Mouse (Mus musculus) splenic B cell, adult 2 months (primary cell): ENCODE measurements around the gene Degs1.
A peak's percentile ranks its signal among the peaks of the same experiment; 100 is the strongest.

Experiments
- DNase-seq: peaks from one replicate; pipeline ENCODE4 v3.0.0-alpha.2; 2011; ENCODE audit warnings: low read depth, low spot score
- H3K27me3 ChIP-seq: 2 replicates; pipeline ENCODE4 v1.6.1; 2012; ENCODE audit warnings: mild to moderate bottlenecking, low read length, moderate library complexity, mixed read lengths; ENCODE audit not compliant: control insufficient read depth, poor library complexity, insufficient read depth, severe bottlenecking
- H3K36me3 ChIP-seq: 2 replicates; pipeline ENCODE4 v1.6.1; 2012; ENCODE audit warnings: mild to moderate bottlenecking, low read length, moderate library complexity, mixed read lengths; ENCODE audit not compliant: control insufficient read depth, poor library complexity, insufficient read depth, severe bottlenecking

Degs1 gene

DNA sequence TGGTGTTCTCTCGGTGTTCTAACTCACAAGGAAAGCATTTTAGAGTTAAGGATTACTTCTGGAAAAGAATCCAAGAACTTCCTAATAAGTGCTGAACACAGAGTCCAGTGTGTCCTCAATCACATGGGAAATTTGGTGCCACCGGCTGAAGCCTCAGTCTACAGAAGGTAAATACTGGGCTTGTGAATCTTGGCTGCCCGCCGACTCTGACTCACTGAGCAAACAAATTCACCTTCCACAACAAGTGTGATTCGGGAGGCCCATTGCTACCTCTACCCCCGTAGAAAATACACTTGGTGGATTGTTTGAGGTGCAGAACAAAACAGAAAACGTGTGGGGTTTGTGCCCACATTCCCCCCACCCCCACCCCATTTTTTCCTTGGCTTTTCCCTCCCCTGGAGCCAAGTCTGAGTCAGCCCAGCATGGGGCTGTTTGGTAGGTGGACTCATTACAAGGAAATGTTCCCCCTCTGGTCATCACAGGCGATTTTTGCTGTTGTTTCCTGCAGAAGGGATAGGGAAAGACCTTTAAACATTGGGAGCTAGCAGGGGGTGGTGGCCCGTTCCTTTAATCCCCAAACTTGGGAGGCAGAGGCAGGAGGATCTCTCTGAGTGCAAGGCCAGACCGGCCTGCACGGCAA is 26.4 kb downstream of the Degs1 start:
- Histone ChIP-seq H3K36me3 (no peaks in the 10 kb centered on the region), H3K27me3 (no peaks in the 10 kb centered on the region)
- DNase-seq, result no peak

DNA sequence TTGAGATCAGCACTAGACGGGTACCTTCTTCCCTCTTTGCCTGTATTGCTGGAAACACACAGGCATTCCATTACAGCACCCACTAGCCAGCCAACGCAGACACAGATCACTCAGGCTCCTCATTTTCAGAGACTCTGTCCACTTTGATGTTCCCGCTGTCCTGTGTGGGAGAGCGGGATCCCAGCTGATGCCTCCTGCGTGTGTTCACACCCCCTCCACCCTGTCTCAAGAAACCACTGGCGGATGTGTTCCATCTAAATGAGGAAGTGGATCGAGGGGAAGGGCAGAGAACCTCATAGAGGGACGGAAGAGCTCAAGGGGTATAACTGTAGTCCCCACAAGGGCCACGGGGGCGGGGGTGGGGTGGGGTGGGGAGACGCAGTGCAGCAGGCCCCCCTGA is 27.6 kb downstream of the Degs1 start:
- Histone ChIP-seq H3K27me3 (no peaks in the 10 kb centered on the region), H3K36me3 (no peaks in the 10 kb centered on the region)
- peak; percentile 75 for DNase-seq

DNA sequence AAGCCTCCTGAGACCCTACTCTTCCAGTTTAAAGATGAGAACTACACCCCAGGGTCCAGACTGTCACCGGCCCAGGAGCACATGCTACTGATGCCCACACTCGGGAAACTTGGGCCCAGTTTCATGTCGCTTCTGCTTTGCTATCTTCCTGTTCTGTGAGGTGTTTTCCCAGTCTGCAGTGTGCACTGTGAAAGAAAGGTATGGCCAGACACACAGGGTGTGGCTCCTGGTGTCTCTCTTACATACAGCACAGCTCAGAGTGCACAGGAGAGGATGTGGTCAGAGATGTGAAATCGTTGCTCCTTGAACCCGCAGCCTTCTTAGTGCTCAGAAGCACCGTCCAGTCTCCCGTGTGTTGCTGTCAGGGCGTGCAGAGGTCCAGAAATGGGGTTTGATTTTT is 28.0 kb downstream of the Degs1 start:
- peak; percentile 74 for DNase-seq
- no peaks in the 10 kb centered on the region for H3K27me3 ChIP-seq
- no peaks in the 10 kb centered on the region for H3K36me3 ChIP-seq

DNA sequence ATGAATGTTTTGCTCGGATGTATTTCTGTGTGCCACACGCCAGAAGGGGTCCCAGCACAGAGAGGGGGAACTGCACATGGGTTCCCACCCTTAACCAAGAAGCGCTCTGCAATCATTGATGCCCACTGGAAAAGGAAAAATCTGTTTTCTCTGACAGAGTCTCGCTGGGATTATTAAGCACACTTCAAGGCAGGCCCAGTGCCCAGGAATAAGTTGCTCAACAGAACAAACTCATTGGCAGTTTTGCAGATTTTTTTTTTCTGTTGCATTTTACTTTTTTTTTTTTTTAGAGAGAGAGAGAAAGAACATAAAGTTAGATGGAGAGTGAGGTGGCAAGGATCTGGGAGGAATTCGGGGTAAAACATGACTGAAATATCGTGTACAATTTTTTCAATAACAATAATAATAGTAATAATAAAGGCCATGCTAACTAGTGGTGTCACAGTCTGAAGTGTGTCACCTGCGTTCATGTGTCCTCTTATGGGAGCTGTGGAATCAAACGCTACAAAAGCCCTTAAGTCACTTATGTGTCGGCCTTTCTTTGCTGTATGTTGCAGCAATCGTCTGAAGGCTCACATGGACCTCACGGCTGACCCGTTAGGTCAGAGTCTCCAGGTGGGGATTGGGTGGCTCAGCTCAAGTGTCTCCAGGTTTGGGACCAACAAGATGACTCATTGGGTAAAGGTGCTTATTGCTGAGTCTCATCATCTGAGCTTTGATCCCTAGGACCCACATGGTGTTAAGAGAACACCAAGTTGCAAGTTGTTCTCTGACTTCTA is 28.7 kb downstream of the Degs1 start:
- DNase-seq, result peak; percentile 8
- no peaks in the 10 kb centered on the region for H3K27me3 ChIP-seq
- no peaks in the 10 kb centered on the region for H3K36me3 ChIP-seq

DNA sequence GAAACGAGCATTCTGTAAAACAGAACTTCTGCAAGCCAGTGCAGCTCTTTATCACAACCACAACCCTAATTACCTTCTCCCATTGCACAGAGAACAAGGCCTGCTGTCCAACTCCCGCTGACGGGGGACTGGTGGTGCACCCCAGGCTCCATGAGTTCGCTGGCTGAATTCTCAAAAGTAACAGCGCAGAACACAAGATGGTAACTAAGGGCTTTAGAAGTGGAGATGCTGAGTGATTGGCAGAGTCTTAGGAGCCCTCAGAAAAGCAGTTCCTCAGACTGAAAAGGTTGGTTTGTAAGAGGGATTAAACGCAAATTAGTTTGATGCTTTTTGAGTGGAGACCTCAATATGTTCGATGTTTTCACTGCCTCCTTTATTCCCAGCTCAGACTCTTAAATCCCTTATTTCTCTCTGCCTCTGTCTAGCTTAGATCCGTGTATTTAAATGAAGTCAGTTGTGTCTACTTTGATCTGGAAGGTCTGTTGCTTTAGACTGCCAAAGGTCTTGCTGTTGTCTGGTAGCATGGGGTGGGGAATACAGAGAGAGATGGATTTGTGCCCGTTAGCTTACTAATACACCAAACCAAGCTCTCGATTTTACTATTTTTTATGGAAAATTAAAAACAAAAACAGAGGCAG is 30.0 kb downstream of the Degs1 start:
- Histone ChIP-seq H3K27me3 (no peaks in the 10 kb centered on the region), H3K36me3 (no peaks in the 10 kb centered on the region)
- DNase-seq, result no peak

DNA sequence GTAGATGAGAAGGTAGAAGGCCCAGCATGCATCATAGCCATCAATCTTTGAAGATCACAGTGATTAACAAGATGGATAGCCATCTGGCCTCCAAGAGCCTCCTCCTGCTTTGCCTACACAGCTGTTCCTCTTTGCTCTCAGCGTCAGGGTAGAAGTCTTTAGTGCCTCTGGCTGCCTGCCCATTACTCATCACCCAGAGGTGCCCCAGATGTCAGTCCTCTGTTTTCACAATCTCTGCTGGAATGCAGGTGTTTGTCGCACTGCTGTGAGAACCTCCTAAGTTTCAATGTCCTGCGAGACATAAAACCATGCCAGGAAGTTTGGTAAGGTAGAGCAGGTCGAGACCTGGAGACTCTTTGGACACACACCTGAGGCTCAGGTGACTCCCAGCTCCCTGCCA is 31.9 kb downstream of the Degs1 start:
- Histone ChIP-seq H3K27me3 (no peaks in the 10 kb centered on the region), H3K36me3 (no peaks in the 10 kb centered on the region)
- no peak for DNase-seq

DNA sequence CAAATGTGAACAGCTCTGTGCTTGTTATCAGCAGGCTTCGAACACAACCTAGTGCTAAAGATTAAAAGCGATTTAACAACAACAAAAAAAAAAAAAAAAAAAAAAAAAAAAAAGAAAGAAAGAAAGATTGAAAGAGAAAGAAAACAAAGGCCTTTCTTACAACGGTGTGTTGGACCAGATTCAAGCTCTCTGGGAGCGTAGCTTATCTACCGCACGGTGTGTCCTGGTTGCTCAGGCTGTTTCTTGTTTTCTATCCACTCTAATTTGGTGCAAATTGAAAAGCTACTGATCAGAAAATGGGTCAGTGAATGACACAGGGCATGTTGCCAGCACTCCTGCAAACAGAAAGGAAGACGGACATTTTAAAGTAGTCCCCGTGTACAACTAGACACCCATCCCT is 33.3 kb downstream of the Degs1 start:
- no peaks in the 10 kb centered on the region for H3K36me3 ChIP-seq
- H3K27me3 ChIP-seq, result no peaks in the 10 kb centered on the region
- no peak for DNase-seq

DNA sequence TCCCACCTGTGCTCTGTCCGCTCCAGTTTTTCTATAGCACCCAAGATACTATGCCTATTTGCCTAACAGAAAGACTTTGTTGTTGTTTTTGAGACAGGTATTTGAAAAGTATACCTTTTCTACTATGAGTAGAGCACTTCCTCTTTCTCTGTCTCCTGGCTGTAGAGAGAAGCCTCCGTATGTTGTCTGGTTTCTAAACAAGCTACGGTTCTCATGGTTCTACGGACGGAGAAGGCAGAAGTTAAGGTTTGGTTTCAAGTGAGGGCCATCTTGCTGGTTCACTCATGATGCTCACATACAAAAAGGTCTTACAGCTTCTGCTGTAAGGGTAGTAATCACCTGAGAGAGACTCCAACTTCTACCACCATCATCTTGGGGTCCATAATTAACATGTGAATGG is 37.6 kb downstream of the Degs1 start:
- H3K36me3 ChIP-seq, result no peaks in the 10 kb centered on the region
- peak; percentile 40 for DNase-seq
- H3K27me3 ChIP-seq, result no peaks in the 10 kb centered on the region

DNA sequence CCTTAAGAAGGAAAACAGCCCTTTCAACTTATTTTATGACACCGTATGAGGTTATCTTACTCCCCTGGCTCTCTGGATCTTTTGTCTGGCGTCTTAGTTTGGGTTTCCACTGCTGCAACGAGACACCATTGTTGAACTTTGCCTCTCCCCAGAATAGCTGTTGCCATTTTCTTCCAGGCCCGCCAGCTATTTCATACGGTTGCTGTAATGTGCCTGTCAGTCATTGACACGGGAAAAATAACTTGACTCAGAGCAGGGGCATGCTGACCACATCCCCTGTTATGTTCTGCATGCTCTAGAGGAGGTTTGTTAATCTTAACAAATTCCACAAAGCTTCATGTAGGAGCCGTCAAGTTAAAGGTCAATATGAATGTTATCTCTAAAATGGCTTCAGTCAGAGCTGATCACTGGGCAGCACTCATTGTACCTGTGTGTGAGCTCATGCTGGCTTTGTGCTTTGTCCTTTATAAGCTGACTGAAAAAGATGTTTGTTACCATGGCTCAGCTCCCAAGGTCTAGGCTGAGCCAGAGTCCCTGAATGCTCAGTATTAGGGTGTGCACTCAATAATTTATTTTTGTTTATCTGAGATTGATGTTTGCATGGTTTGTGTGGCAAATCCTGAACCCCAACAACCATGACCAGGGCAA is 44.4 kb downstream of the Degs1 start:
- Histone ChIP-seq H3K36me3 (no peaks in the 10 kb centered on the region), H3K27me3 (no peaks in the 10 kb centered on the region)
- no peak for DNase-seq

DNA sequence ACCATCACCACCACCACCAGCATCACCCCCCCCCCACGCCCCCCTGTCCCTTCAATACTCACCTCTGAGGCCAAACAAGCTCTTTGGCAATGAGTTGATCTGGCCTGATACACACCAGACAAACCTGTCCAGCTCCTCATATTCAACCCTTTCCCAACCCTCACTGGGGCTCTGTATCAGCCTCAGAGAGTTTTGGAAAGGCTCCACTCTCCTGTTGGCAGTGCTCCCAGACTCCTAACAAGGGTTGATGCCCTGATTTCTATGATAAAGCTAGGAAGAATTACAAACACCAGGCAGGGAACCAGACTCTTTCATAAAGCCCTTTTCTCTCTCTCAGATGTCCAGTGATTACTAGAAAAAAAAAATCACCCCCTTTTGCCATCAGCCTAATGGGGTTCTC is 45.2 kb downstream of the Degs1 start:
- no peaks in the 10 kb centered on the region for H3K27me3 ChIP-seq
- H3K36me3 ChIP-seq, result no peaks in the 10 kb centered on the region
- DNase-seq, result no peak

DNA sequence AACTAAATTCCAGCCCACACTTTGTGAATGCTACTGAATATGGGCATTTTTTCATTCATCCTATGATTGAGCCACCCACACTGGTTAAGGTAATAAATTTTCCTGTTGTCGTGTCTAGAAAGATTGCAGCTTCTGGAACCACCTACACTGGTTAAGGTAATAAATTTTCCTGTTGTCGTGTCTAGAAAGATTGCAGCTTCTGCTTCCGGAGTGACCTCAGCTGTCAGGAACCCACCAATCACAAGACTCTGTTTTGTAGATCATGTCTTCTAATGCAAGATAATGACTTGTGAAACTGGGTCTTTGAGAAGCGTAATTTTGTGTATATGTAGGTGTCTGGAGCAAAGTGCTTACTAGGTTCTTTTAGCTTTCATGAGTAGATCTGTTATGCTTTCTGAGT is 47.4 kb downstream of the Degs1 start:
- DNase-seq, result no peak
- H3K27me3 ChIP-seq, result no peaks in the 10 kb centered on the region
- H3K36me3 ChIP-seq, result no peaks in the 10 kb centered on the region

DNA sequence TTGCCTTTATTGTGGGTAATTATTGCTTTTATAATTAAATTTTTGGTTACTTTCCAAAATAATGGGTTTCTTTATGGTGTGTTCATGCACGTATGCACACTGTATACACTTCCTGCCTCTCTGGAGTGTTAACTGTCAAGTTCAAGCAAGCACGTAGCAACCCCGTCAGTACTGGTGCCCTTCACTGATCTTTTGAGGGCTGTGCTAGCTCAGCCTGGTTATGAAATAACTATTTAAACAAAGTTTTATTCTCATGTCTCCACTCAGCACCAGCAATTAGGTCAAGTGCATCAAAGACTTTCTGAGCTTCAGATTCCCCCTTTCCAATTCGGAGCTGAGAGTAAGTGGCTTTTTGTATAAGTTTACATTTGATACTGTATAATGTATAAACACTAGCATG is 53.2 kb downstream of the Degs1 start:
- Histone ChIP-seq H3K27me3 (no peaks in the 10 kb centered on the region), H3K36me3 (no peaks in the 10 kb centered on the region)
- no peak for DNase-seq

DNA sequence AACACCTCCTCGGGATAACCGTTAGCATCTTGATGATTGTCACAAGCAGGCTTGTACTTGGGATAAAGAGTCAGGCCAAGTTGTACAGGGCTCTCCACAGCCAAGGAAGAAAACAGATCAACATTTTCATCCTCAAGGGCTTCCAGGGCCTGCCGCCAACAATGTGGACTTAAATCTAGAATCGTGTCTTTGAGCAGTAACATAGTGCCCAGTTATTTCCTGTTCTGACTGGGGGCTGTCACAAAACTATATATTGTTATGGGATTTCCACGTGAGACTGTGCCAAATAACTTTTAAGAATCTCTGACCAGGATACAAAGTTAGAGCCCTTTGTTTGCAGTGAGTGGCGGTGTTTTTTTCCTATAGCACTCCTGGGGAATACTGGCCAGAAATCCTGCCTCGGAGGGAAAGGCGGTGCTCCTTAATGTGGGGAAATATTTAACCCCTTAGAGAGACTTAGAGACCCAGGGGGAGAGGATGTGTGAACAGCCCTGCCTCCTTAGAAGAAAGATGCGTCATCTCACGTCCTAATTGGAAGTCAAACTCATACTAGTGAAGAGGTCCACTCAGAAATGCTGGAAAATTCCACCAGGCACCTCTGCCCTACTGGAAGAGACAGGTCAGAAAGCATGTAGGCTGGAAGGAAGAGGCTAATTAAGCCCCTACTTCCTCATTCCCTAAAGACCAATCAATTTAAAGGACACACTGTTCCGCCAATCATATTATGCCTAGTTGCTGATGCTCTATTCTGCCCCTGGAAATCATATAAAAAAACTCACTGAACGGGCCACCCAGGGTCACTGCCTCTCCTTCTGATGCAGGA is 55.3 kb downstream of the Degs1 start:
- no peak for DNase-seq
- Histone ChIP-seq H3K27me3 (no peaks in the 10 kb centered on the region), H3K36me3 (no peaks in the 10 kb centered on the region)

DNA sequence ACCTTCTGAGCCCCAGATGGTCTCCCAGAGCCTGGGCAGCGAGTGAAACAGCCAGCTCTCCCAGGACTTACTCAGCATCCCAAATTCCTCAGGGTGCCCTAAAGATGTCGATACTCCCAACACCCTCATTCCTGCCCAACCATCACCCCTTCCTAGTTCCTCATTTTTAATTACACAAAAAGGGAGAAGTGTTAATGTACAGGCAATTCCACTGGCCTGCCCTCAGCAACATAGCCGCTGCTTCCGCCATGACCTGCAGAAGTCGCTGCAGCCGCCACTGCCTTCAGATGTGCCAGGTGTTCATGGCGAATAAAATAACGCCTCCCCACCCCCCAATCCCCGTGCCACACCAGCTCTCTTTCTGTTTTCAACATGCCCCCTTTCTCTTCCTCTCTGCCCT is 56.3 kb downstream of the Degs1 start:
- no peak for DNase-seq
- H3K36me3 ChIP-seq, result no peaks in the 10 kb centered on the region
- H3K27me3 ChIP-seq, result no peaks in the 10 kb centered on the region
